Mouse (Mus musculus): ENCODE measurements around the gene Gnrhr. TPM values are rescaled to one million over a fixed set of nuclear protein-coding genes. Genes with fewer than 3 reads are reported as not detected.
A peak's percentile ranks its signal among the peaks of the same experiment; 100 is the strongest.

The Gnrhr gene
- total RNA-seq (2015) (not detected in 2 replicates), total RNA-seq (2017) (not detected in 2 replicates)

DNA sequence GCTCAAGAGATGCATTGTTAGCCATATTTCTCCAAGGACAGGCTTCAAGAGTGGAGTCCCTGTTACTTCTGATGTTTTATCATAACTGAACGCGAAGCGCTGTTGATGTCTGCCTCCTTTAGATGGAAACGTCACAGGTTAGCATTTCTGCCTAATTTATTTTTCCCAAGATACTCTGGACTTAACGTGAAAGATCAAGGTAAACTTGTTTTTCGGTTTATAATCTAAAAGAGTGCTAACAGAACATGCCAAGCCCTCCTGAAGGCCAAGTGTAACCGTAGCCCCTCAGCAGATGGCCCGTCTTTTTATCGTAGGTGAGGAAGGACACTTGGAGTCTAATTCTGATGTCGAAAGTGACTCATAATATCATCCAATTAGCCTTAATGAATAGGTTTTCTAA lies at the start of gene Gnrhr:
Gene Gnrhr (minus strand): TSS at position 101 of the 400 bp plus-strand sequence.
- ATAC-seq (replicated peaks; ENCODE audit: poor library complexity) = no peak

DNA sequence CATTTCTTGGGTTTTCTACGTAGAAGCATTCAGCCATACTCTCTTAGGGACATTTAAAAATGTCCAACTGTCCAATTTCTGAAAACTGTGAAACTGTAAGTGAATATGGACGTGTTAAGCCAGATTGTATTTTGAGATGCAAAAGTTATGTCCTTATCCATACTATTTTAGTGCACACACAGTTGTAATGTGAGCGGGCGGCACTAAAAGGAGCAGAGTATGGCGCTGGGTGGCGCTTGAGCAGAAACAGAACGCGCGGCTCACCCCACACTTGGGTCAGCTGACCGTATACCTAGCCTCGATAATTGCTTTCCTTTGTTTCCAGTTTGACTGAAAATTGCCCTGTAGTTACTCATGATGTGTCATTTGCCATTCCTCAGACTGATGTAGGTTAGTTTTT lies 48.9 kb upstream of the Gnrhr start:
- ATAC-seq (replicated peaks; ENCODE audit: poor library complexity) = no peak

DNA sequence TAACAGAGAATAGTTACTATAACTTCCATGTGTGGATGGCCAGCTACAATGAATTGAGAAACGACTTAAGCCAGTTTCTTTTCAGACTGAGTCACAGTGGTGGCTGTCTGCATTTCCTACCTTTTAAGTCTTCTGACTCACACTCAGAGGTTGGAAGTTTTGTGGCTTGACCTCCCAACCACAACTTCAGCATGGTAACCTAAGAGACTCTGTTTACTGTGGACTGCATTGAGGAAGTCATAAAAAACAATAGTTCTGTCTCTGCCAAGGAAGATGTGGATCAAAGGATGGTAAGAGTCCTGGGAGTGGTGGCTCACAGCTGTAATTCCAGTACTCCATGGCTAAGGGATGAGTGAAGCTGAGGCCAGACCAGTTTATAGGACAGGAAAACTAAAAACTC lies 47.2 kb upstream of the Gnrhr start:
- no peak for ATAC-seq (replicated peaks; ENCODE audit: poor library complexity)

DNA sequence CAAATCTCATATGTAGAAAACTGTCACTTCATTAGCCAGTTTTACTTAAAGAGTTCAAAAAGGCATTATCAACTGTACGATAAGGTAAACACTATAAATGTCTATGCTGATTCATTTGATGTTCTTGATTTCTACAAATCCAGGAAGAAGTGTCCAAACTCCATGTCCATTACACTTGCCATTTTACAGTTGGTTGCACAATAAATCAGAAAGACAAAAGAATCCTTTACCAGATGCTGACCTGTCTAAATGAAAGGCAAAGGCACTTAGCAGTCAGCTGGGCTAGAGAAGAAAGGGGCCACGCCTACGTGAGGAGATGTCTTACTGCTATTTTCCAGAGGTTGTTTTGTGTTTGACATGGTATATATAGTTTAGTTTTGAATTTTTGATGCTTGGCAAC lies 46.6 kb upstream of the Gnrhr start:
- ATAC-seq (replicated peaks; ENCODE audit: poor library complexity) = no peak

DNA sequence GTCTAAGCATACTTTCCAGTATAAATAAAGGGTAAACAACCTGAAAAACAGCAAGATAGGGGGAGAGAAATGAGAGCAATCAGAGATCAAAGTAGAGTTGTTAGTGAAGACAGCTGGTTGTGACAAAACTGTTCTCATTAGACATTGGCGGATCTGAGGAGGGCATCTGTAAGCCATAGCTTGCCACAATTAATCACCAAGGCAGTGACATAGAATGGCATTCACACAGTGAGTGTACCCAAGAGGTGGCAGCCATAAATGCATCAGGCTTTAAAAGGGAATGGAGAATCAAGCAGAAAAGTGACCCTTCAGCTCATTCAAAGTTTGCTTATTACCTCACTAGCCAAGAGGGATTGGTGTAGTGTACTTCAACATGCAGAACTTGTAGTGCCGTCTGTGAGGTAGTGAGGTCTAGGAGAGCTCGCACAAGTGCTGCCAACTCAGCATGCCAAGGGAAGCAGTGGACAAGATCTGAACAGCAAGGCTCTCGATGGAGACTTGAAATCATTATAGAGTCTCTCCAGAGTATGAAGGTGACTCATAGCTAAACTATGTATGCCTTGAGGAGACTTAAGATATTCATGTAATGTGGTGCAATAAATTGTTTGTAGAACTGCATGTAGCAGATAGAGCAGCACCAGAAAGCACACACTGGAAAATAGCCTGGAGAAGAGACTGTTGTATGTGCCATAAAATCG lies 29.6 kb upstream of the Gnrhr start:
- no peak for ATAC-seq (replicated peaks; ENCODE audit: poor library complexity)

DNA sequence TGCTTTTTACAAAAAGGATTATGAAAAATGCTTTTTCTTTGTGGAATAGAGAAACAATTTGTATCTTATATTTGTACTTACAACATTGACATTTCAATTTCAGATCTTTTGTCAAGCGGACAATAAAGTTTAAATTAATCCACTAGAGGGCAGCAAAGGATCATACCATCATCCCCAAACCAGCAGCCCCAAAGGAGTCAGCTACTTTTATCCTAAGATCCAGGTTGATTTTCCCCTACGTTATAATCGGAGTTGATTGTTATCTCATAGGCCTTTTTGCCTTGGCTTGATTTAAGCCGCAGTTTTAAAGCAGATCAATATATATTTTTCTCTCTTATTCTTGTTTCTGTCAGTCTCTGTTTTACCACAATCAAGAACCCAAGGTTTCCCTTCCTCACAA lies 6.3 kb downstream of the Gnrhr start:
- peak; percentile 77 for ATAC-seq (replicated peaks; ENCODE audit: poor library complexity)

DNA sequence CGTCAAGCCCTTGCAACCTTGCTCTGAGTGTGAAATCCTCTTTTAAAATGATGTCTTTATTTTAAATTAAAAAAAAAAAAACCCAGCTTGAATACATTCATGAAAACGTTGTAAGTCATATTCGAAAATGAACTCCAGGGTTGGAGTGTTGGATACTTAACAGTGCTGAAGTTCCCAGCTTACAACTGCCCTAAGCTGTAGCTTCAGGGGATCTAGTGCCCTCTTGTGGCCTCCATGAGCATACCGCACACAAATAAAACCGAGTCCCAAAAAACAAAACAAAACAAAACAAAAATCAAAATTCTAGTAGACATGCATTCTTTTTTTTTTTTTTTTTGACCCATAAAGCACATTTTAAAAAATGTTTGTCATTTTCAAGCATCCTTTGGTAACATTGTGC lies 6.9 kb downstream of the Gnrhr start:
- ATAC-seq (replicated peaks; ENCODE audit: poor library complexity) = peak; percentile 90

DNA sequence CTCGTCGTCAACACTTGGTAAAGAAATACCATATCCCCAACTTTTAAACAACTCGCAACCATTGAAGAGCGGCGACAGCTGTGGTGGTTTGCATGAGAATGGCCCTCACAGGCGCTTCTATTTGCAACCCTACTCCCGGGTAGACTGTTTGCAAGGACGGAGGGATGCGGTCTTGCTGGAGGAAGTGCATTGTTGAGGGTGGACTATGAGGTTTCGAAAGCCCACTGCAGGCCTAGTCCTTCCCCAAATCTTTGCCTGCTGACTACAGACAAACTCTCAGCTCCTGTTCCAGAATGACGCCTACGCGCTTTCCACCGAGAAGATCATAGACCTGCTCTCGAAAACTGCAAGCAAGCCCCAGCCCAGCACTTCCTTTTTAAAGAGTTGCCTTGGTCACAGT lies 7.4 kb downstream of the Gnrhr start:
- peak; percentile 83 for ATAC-seq (replicated peaks; ENCODE audit: poor library complexity)

DNA sequence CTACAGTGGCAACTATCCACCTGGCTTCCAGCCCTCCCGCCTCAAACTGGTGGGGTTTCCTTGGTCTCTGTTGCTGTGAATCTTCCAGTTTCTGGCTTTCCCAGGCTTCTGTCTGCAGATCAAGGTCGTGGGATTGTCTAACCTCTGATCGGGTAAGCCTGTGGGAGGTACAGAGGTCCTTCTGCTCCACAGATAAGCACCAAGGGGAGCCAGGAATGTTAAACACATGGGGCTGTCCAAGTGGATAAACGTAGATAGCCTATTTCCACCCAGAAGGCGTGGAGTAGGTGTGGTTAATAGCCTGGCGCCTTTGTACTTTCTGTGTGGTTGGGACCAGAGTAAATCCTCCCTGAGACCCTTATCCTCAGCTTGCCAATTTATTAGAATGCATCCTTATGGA lies 10.3 kb downstream of the Gnrhr start:
- ATAC-seq (replicated peaks; ENCODE audit: poor library complexity) = no peak

DNA sequence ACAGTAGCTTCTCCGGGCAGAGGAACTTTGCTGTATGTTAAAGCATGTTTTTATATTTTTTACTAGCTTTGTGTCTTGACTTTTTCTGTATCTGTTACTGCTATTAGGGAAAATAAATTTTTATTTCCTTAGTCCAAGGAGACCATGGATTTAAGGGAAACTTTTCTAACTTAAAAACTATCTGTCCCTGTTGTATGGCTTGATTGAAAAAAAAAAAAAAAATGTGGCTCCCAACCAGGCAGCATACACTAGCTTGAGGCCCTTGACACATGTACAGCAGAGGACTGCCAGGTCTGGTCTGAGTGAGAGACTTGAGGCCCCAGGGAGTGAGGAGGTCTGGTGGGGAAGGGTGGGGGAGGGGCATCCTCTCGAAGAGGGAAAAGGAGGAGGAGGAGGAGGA lies 23.9 kb downstream of the Gnrhr start:
- no peak for ATAC-seq (replicated peaks; ENCODE audit: poor library complexity)

DNA sequence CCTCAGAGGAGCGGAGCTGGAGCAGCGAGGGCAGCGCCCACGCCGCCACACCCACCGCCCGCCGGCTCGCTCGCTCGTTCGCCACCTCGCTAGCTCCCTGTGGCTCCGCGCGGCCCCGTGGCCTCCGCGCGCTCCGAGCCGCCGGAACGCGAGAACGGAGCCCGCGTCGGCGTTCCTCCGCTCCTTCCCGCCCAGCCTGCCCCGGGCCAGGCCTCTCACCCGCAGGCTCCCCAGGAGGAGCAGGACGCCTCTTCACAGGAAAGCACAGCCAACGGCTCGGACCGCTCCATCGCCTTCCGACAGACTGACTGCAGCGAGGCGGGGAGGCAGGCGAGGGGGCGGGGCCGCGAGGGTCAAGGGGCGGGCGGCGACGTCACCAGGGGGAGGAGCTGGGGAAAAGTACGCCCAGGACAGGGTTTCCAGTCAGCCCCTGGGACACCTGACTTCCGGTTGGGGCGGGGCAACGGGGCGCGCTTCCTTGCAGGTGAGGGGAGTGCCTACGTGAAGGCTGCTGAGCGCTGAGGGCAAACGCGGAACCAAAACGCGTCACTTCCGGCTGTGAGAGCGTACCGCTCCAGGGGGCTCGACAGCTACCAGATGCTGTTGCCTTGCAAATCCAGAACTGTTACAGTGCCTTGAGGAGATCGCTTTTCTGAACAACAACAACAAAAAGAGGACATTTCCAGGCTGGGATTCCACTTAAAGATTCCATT lies 25.1 kb downstream of the Gnrhr start, which contains the start of gene Uba6:
Gene Uba6 (minus strand): TSS at position 355 of the 713 bp plus-strand sequence.
- peak; percentile 95 for ATAC-seq (replicated peaks; ENCODE audit: poor library complexity)

DNA sequence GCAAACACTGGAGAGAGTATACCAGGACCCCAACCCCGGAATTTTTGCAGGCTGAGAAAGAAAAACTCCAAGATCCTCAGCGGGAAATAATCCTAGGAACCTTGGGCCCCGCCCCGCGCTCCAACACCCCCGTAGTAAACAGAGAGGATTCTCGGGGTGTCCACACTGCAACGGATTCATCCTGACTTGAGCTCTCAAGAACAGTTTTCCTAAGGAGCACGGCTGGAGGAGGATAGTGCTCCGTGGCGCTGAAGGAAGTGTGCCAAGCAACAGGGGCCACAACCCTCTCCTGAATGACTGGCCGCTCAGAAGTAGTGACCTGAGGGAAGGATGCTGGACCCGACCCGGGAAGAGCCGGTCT lies 25.6 kb downstream of the Gnrhr start:
- ATAC-seq (replicated peaks; ENCODE audit: poor library complexity) = no peak

Other genes with a start within 250 kb of the Gnrhr start
- 47.2 and 55.1 TPM in 2 replicates for gene Cenpc1, start 132.3 kb downstream of the Gnrhr start, total RNA-seq (2015)
- 39.5 and 50.5 TPM in 2 replicates for gene Cenpc1, start 132.3 kb downstream of the Gnrhr start, total RNA-seq (2017)
- gene Stap1, start 126.2 kb downstream of the Gnrhr start, total RNA-seq (2015) = 67.8 and 69.1 TPM in 2 replicates
- gene Stap1, start 126.2 kb downstream of the Gnrhr start, total RNA-seq (2017) = 27.0 and 58.6 TPM in 2 replicates
- gene Uba6, start 25.1 kb downstream of the Gnrhr start, total RNA-seq (2015) = 25.9 and 31.5 TPM in 2 replicates
- 16.2 and 21.2 TPM in 2 replicates for gene Uba6, start 25.1 kb downstream of the Gnrhr start, total RNA-seq (2017)
- gene Tmprss11c, start 91.4 kb upstream of the Gnrhr start, total RNA-seq (2015) = not detected in 2 replicates
- not detected in 2 replicates for gene Tmprss11c, start 91.4 kb upstream of the Gnrhr start, total RNA-seq (2017)
- gene Tmprss11d, start 175.5 kb upstream of the Gnrhr start, total RNA-seq (2015) = not detected in 2 replicates
- not detected in 2 replicates for gene Tmprss11d, start 175.5 kb upstream of the Gnrhr start, total RNA-seq (2017)